Mouse (Mus musculus): ENCODE measurements at regions not wholly inside any gene's neighbourhood (a gene's known extent, or its start where the extent isn't known, plus 50 kb on each side); places are given as distances from the start of the nearest gene placed in this dataset.
A peak's percentile ranks its signal among the peaks of the same experiment; 100 is the strongest.

DNA sequence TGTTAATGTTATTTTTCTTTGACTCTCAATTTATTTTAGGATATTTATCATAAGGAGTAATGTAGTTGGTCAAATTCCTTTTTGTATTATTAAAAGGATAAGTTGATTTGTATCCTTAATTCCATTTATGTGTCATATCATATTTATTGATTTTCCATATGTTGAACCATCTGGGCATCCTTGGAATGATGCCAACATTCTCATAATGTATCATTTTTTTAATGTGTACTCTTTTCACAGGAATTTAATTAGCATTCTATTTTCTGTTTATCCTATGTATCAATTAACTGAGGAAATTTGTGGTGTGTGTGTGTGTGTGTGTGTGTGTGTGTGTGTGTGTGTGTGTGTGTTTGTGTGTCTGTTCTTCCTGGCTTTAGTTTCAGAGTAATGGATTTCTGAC, 779.6 kb downstream of the Pcdh7 start:
- DNase-seq (ENCODE audit: low spot score in 2 of 2): peak in 1 of 2 experiments; percentile 4
- intact Hi-C loops (cut with DNase I): no loop called here

DNA sequence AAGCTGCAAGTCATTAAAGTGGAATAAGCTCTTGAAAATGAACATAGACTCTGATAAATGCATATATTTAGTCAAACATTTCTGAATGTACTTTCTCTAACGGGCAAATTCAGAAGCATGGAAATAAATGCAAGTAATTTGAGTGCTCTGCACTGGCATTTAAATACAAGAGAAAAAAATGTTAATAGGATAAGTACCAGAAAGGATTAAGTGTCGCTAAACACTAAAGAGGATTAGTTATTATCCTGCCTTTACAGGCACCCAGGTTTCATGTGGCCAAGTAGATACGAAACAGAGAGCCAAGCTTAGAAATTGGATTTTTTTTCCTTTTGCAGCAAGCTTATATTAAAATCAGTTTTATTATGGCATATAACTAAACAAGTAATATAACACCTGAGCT, 813.8 kb downstream of the Pcdh7 start:
- no peak for DNase-seq (ENCODE audit: low spot score in 2 of 2)
- intact Hi-C loops (cut with DNase I): no loop called here

DNA sequence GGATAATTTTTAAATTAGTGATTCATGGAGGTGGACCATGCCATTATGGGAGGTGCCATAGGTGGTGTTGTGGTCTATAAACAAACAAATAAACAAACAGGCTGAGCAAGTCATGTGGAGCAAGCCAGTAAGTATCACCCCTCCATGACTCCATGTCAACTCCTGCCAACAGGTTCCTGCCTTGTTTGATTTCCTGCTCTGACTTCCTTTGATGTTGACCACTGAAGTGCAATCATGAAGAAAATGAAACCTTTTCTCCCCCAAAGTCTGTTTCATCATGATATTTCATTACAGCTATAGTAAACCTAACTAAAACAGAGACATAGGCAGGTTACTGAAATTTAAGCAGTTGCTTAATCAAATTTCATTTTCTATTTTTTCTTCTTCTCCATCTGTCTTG, 839.0 kb downstream of the Pcdh7 start:
- intact Hi-C loops (cut with DNase I): no loop called here
- DNase-seq (ENCODE audit: low spot score in 2 of 2): no peak

DNA sequence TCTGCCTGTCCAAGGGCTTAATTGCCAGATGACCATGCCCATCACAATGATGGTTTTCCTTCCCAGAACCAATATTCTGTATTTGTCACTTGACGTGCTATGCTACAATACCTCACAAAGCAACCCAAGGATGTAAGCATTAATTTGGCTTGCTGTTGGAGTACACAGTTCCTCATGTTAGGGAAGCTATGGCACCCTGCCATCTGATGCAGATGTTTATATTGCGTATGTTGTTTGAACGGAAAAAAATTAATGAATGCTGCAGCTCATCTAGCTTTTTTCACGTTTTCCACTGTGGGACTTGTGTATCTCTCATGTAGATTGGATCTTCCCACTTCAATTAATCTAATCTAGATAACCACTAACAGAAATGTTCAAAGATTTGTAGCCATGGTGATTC, 842.0 kb downstream of the Pcdh7 start:
- intact Hi-C loops (cut with DNase I): no loop called here
- DNase-seq (ENCODE audit: low spot score in 2 of 2): no peak

DNA sequence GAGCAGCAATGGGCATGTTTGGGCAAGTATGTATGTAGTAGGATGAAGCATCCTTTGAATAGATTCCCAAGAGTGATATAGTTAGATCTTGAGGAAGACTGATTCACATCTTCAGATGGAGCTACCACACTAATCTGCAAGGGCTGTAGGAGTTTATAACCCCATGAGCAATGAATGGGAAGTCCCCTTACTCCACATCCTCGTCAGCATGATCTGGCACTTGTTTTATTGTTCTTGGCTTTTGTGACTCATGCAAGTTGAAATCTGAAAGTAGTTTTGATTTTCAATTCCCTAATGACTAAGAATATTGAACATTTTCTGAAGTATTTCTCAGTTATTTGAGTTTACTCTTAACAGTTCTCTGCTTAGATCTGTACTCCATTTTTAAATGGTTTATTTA, 882.1 kb downstream of the Pcdh7 start:
- intact Hi-C loops (cut with DNase I): no loop called here
- DNase-seq (ENCODE audit: low spot score in 2 of 2): no peak

DNA sequence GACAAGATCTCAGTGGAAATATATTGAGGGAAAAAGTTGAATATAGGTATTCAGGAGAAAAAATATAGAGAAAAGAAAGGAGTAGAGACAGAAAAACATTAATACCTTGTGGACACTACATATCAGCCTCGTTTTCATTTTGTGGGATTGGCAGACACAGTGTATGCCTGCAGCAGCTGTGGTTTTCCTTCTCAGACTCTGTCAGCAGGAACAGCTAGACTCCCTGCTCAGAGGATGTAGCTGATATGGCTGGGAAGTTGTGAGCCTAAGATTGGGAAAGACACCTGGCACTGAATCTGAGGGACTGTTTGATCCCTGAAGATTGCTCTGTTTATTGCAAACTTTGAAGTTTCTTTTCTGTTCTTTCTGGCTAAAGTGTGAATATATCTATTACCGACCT, 903.8 kb downstream of the Pcdh7 start:
- no peak for DNase-seq (ENCODE audit: low spot score in 2 of 2)
- intact Hi-C loops (cut with DNase I): no loop called here

All from left cerebral cortex, postnatal 14 days (tissue).